Mouse (Mus musculus) kidney, postnatal 0 days (tissue): ENCODE results near the gene Tbc1d22a. TPM values are rescaled to one million over a fixed set of nuclear protein-coding genes. Genes with fewer than 3 reads are reported as not detected.

ENCODE experiments used
- ATAC-seq: fragments of 200-750 bp; cut with Nextera tagmentation; replicated peaks from 2 replicates; pipeline ENCODE4 v1.8.0; 2017; ENCODE audit warnings: low read depth, moderate number of reproducible peaks, moderate TSS enrichment, moderate library complexity; ENCODE audit not compliant: low FRiP score
- DNase-seq: peaks from one replicate; pipeline ENCODE4 v3.0.0-alpha.2; 2016; ENCODE audit warnings: low spot score
- H3K27ac ChIP-seq: fragments of 300-500 bp; sonication (generic); 2 replicates; pipeline ENCODE4 v1.5.1; 2014; ENCODE audit warnings: mild to moderate bottlenecking
- H3K27me3 ChIP-seq: fragments of 300-500 bp; sonication (generic); 2 replicates; pipeline ENCODE4 v1.6.1; 2014; ENCODE audit warnings: low read length, mixed read lengths; ENCODE audit not compliant: insufficient read depth
- H3K36me3 ChIP-seq: fragments of 300-500 bp; sonication (generic); 2 replicates; pipeline ENCODE4 v1.6.1; 2014; ENCODE audit warnings: low read length, mixed read lengths; ENCODE audit not compliant: insufficient read depth
- H3K4me1 ChIP-seq: fragments of 300-500 bp; sonication (generic); replicated peaks from 2 replicates; pipeline ENCODE4 v1.6.1; 2014; ENCODE audit warnings: antibody characterized with exemption, low read length, mixed read lengths; ENCODE audit not compliant: insufficient read depth
- H3K4me2 ChIP-seq: fragments of 300-500 bp; sonication (generic); 2 replicates; pipeline ENCODE4 v1.6.1; 2014; ENCODE audit warnings: mild to moderate bottlenecking, low read length, moderate library complexity, mixed read lengths
- H3K4me3 ChIP-seq: fragments of 300-500 bp; sonication (generic); replicated peaks from 2 replicates; pipeline ENCODE4 v1.5.1; 2014; ENCODE audit warnings: low read depth, low read length
- H3K9ac ChIP-seq: fragments of 300-500 bp; sonication (generic); 2 replicates; pipeline ENCODE4 v1.6.1; 2014; ENCODE audit warnings: low read depth, low read length
- H3K9me3 ChIP-seq: fragments of 300-500 bp; sonication (generic); replicated peaks from 2 replicates; pipeline ENCODE4 v1.6.1; 2016; ENCODE audit warnings: low read length, inconsistent platforms, mixed read lengths
- CTCF ChIP-seq: IDR thresholded peaks from 2 replicates; pipeline ENCODE4 v1.5.1; 2016; ENCODE audit warnings: antibody characterized with exemption, low read depth, mild to moderate bottlenecking, moderate library complexity
- WGBS: fragments of 180-500 bp; shearing (Covaris S2); extraction: QIAGEN DNeasy Blood & Tissue Kit; methylation state at CpG from one replicate; pipeline ENCODE4 v1.1.7; 2014; 5-methylcytosine and 5-hydroxymethylcytosine counted together
- polyA plus RNA-seq: library from polyadenylated mRNA; unstranded; fragments of >200 nt; fragmentation: Nextera tagmentation; extraction: Ambion mirVana; gene quantifications from 2 replicates; pipeline ENCODE4 v1.2.1, GENCODE M21; 2015

Gene Tbc1d22a
- polyA plus RNA-seq, 1 experiment from 2014 or later = 12.7 TPM

DNA sequence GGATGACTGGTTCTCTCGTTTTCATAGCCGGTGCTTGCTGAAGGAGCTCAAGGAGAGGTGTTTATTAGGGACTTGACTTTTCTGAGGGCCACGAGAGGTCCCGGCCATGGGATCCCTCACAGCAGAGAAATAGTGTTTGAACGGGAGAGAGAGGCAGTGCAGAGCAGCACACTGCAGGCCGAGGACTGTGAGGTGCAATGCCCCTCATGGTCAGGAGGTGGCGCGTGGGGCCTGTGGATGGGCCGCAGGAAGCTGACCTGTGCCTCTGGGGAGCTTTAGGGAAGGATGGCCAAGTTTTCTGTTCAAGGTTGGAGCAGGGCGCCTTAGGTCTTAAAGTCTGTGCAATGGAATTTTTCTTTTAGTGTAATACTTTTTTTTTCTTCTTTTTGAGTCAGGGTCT is 25.5 kb downstream of the Tbc1d22a start:
- peak; percentile 57; the same call in 1 of the 2 replicates for ATAC-seq
- no peaks in the 10 kb centered on the region for H3K27me3 ChIP-seq
- no peak overlapping the region for H3K9ac ChIP-seq
- TF ChIP-seq CTCF = peak; percentile 82
- H3K4me2 ChIP-seq = no peak overlapping the region
- no peaks in the 10 kb centered on the region for H3K9me3 ChIP-seq
- DNase-seq = peak; percentile 70
- no peaks in the 10 kb centered on the region for H3K4me1 ChIP-seq
- H3K27ac ChIP-seq = no peak overlapping the region
- no peak overlapping the region for H3K4me3 ChIP-seq
- peaks cover 22% of the 10 kb centered on the region; the same call in 1 of the 2 replicates for H3K36me3 ChIP-seq
- 27% methylated on average over 10 of the region's 10 CpGs for WGBS

DNA sequence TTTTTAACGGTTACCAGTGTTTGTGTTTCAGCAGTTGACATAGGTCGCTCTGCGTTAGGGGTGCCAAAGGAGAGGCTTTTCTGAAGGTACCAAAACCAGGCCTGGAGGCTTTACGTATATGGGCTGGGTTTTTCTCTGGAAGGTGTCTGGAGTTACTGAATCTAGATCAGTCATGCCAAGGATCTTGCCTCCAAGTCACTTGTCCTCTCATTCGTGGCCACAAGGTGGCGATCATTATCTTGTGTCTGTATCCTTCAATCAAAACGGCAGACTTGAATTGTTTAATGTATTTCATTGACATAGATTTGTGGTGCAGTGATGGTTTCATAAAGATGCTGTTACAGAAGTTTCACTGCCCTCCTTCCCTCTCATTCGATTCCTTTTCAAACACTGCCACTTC is 29.4 kb downstream of the Tbc1d22a start:
- TF ChIP-seq CTCF = peak; percentile 76
- no peak overlapping the region for H3K4me2 ChIP-seq
- no peak overlapping the region for H3K27ac ChIP-seq
- H3K27me3 ChIP-seq = no peaks in the 10 kb centered on the region
- WGBS = 38% methylated on average over 8 of the region's 8 CpGs
- no peaks in the 10 kb centered on the region for H3K4me1 ChIP-seq
- no peak overlapping the region for H3K9ac ChIP-seq
- no peaks in the 10 kb centered on the region for H3K9me3 ChIP-seq
- DNase-seq (peak; percentile 53), ATAC-seq (no peak)
- H3K36me3 ChIP-seq = peaks cover 13% of the 10 kb centered on the region; the same call in 1 of the 2 replicates
- no peak overlapping the region for H3K4me3 ChIP-seq

DNA sequence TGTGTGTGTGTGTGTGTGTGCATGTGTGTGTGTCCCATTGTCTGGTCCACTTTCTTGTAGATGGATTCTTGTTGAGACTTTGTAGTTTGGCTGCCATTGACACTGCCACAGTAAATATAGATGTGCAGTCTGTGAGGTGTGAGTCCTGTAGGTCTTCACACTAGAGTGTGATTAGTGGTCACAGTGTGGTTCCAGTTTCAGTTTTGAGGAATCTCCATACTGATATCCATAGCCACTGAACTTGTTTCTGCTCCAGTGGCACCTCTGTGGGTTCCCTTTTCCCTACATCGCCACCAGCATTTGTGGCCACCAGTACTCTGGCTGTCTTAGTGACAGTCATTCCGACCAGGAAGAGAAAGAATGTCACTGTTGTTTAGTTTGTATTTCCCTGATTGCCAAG is 30.1 kb downstream of the Tbc1d22a start:
- Histone ChIP-seq H3K4me1 (no peaks in the 10 kb centered on the region), H3K27ac (no peak overlapping the region), H3K27me3 (no peaks in the 10 kb centered on the region), H3K9me3 (no peaks in the 10 kb centered on the region), H3K36me3 (peaks cover 13% of the 10 kb centered on the region; the same call in 1 of the 2 replicates), H3K4me3 (no peak overlapping the region), H3K4me2 (no peak overlapping the region), H3K9ac (no peak overlapping the region)
- no peak for DNase-seq
- ATAC-seq = no peak
- no peak for TF ChIP-seq CTCF
- 84% methylated on average over 2 of the region's 2 CpGs for WGBS

DNA sequence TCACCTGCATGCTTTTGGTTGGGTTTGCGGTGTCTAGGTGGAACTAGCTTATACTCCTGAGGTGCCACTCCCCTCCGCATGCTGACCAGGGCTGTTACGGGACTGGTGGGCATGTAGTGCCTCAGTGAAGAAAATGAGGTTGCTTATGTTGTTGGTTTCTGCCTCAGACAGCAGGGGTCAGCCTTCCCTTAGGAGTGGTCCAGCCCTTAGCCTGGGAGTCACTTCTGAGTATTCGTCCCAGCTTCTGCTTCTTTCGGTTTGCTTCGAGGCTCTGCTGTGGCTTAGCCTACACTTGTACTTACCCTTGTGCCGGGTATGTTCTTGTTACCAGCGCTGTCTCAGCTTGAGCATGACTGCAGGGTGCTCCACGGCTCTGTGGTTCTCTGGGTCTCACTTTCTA is 36.0 kb downstream of the Tbc1d22a start:
- peak; percentile 78 for TF ChIP-seq CTCF
- no peak overlapping the region for H3K9ac ChIP-seq
- H3K4me2 ChIP-seq = no peak overlapping the region
- no peak overlapping the region for H3K4me3 ChIP-seq
- no peaks in the 10 kb centered on the region for H3K9me3 ChIP-seq
- 64% methylated on average over 9 of the region's 9 CpGs for WGBS
- no peak overlapping the region for H3K27ac ChIP-seq
- H3K4me1 ChIP-seq = no peaks in the 10 kb centered on the region
- DNase-seq (peak; percentile 76), ATAC-seq (no peak)
- no peaks in the 10 kb centered on the region for H3K36me3 ChIP-seq
- no peaks in the 10 kb centered on the region for H3K27me3 ChIP-seq

DNA sequence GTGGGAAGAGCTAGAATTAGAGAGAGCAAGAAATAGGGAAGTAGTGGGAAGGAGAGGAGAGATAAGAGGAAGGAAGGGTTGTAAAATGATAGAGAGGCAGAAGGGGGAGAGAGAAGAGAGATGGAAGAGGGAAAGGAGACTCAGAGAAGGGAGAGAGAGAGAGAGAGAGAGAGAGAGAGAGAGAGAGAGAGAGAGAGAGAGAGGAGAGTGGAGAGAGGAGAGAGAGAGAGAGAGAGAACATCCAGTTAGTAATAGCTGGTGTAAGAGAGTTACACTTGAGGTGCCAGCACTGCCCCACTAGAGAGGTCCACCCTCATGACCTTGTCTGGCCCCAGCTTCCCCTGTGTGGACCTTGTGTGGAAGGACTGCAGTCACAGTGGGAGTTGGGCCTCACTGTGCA is 37.9 kb downstream of the Tbc1d22a start:
- Histone ChIP-seq H3K27ac (no peak overlapping the region), H3K9me3 (no peaks in the 10 kb centered on the region), H3K4me3 (no peak overlapping the region), H3K9ac (no peak overlapping the region), H3K4me1 (no peaks in the 10 kb centered on the region), H3K27me3 (no peaks in the 10 kb centered on the region), H3K4me2 (no peak overlapping the region), H3K36me3 (no peaks in the 10 kb centered on the region)
- TF ChIP-seq CTCF = no peak
- ATAC-seq = no peak
- DNase-seq = no peak

DNA sequence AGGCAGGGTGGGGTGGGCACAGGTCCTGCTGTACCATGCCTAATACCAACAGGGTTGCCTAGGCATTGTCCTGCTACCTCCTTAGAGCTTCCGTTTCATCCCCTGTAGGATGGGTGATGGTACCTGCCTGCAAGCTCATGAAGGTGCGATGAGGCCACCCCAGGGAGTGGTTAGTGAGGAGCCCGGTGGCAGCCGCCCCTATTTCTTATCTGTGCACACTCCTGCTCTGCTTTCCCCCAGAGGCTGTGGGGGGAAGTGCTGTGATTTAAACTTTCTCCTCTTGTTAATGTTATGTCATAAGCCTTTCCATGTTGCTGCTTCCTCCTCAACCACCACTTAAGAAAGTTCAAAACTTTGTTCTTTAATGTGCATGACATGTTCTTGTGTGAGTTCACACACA is 38.4 kb downstream of the Tbc1d22a start:
- ATAC-seq (no peak), DNase-seq (peak; percentile 6)
- Histone ChIP-seq H3K9ac (no peak overlapping the region), H3K9me3 (no peaks in the 10 kb centered on the region), H3K4me3 (no peak overlapping the region), H3K27me3 (no peaks in the 10 kb centered on the region), H3K4me2 (no peak overlapping the region), H3K36me3 (no peaks in the 10 kb centered on the region), H3K4me1 (no peaks in the 10 kb centered on the region), H3K27ac (no peak overlapping the region)
- 68% methylated on average over 4 of the region's 4 CpGs for WGBS
- TF ChIP-seq CTCF = peak; percentile 22; the same call in 1 of the 2 replicates

DNA sequence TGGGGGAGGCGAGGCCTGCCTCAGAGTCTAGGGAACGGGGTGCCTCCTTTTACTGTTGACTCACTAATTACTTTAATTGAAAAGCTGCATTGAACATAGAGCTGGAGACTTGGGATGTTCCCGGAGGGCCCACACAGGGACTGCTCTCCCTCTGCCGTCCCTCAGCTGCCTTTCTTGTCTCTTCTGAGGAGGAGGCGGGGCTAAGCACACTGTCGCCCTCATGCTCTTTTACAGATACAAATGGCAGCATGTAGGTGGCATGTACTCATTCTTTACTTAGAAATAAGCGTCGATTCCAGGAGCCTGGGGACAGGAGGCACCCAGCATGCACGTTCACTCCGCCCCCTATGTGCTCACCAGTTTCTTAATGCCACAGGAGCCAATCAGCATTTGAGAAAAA is 39.2 kb downstream of the Tbc1d22a start:
- H3K4me2 ChIP-seq = no peak overlapping the region
- no peaks in the 10 kb centered on the region for H3K9me3 ChIP-seq
- H3K9ac ChIP-seq = no peak overlapping the region
- DNase-seq (no peak), ATAC-seq (no peak)
- no peak overlapping the region for H3K27ac ChIP-seq
- H3K36me3 ChIP-seq = no peaks in the 10 kb centered on the region
- H3K4me1 ChIP-seq = no peaks in the 10 kb centered on the region
- H3K4me3 ChIP-seq = no peak overlapping the region
- 51% methylated on average over 10 of the region's 10 CpGs for WGBS
- TF ChIP-seq CTCF = no peak
- no peaks in the 10 kb centered on the region for H3K27me3 ChIP-seq
